Mouse (Mus musculus) C2C12 (cell line): ENCODE measurements at regions not wholly inside any gene's neighbourhood (a gene's known extent, or its start where the extent isn't known, plus 50 kb on each side); places are given as distances from the start of the nearest gene placed in this dataset.

Source experiments
- H3K27me3 ChIP-seq: one replicate; pipeline ENCODE4 v1.6.1; 2011; ENCODE audit not compliant: control insufficient read depth, insufficient read depth, insufficient read length
- H3K36me3 ChIP-seq: one replicate; pipeline ENCODE4 v1.6.1; 2011; ENCODE audit not compliant: control insufficient read depth, insufficient read depth
- H3K4me3 ChIP-seq: one replicate; pipeline ENCODE4 v1.5.1; 2011; ENCODE audit warnings: mild to moderate bottlenecking, control low read depth; ENCODE audit not compliant: poor library complexity, insufficient read depth, severe bottlenecking
- H3K79me2 ChIP-seq: one replicate; pipeline ENCODE4 v1.6.1; 2011; ENCODE audit not compliant: control insufficient read depth, insufficient read depth
- H3K79me3 ChIP-seq: one replicate; pipeline ENCODE4 v1.6.1; 2011; ENCODE audit warnings: low read depth, control low read depth
- H3ac ChIP-seq: one replicate; pipeline ENCODE3; 2011; ENCODE audit warnings: low read depth; ENCODE audit not compliant: control insufficient read depth, insufficient read length
- CEBPB ChIP-seq: IDR thresholded peaks from one replicate; pipeline ENCODE4 v1.6.1; 2011; ENCODE audit warnings: low read depth, mild to moderate bottlenecking, control low read depth, moderate library complexity
- CTCF ChIP-seq: IDR thresholded peaks from one replicate; pipeline ENCODE4 v1.5.1; 2011; ENCODE audit not compliant: control insufficient read depth, insufficient read depth, insufficient read length
- FOSL1 ChIP-seq: IDR thresholded peaks from one replicate; pipeline ENCODE4 v1.8.0; 2011; ENCODE audit warnings: mild to moderate bottlenecking, low read length; ENCODE audit not compliant: poor library complexity, insufficient read depth, severe bottlenecking
- MAX ChIP-seq: IDR thresholded peaks from one replicate; pipeline ENCODE4 v1.6.1; 2011; ENCODE audit warnings: mild to moderate bottlenecking, control low read depth
- MYOD1 ChIP-seq: IDR thresholded peaks from one replicate; pipeline ENCODE4 v1.6.1; 2011; ENCODE audit warnings: low read depth; ENCODE audit not compliant: control insufficient read depth, insufficient read length
- MYOG ChIP-seq: IDR thresholded peaks from one replicate; pipeline ENCODE4 v1.6.1; 2011; ENCODE audit not compliant: control insufficient read depth, insufficient read length; ENCODE audit errors: extremely low read depth
- USF1 ChIP-seq: IDR thresholded peaks from one replicate; pipeline ENCODE4 v1.6.1; 2011; ENCODE audit warnings: low read depth, mild to moderate bottlenecking, control low read depth, moderate library complexity

GRCm38 (mm10) chr11:45514415-45515271, 337.2 kb upstream of the Clint1 start:
- peaks cover 5% of the 10 kb centered on the region for H3K27me3 ChIP-seq
- H3K36me3 ChIP-seq, result no peaks in the 10 kb centered on the region
- H3K4me3 ChIP-seq, result no peak overlapping the region
- TF ChIP-seq MYOD1 (no peak), FOSL1 (no peak), CEBPB (no peak), MAX (no peak), CTCF (no peak), USF1 (no peak), MYOG (no peak)
- no peaks in the 10 kb centered on the region for H3K79me3 ChIP-seq
- H3K79me2 ChIP-seq, result no peaks in the 10 kb centered on the region
- no peak overlapping the region for H3ac ChIP-seq

GRCm38 (mm10) chr11:45524720-45525119, 327.1 kb upstream of the Clint1 start:
- Histone ChIP-seq H3K36me3 (no peaks in the 10 kb centered on the region), H3ac (no peak overlapping the region), H3K79me2 (no peaks in the 10 kb centered on the region), H3K27me3 (peaks cover 4% of the 10 kb centered on the region), H3K4me3 (no peak overlapping the region), H3K79me3 (no peaks in the 10 kb centered on the region)
- TF ChIP-seq MAX (no peak), MYOG (no peak), MYOD1 (no peak), FOSL1 (no peak), CEBPB (no peak), USF1 (no peak), CTCF (no peak)

- Histone ChIP-seq H3K4me3 (no peak overlapping the region), H3ac (no peak overlapping the region), H3K79me2 (no peaks in the 10 kb centered on the region), H3K36me3 (no peaks in the 10 kb centered on the region), H3K27me3 (no peaks in the 10 kb centered on the region), H3K79me3 (no peaks in the 10 kb centered on the region)
- no peak for TF ChIP-seq MAX
- TF ChIP-seq MYOD1, result no peak
- no peak for TF ChIP-seq FOSL1
- TF ChIP-seq USF1, result no peak
- TF ChIP-seq CTCF, result no peak
- no peak for TF ChIP-seq MYOG
- no peak for TF ChIP-seq CEBPB
These were observed 320.7 kb upstream of the Clint1 start for GRCm38 (mm10) chr11:45531044-45531626.

GRCm38 (mm10) chr11:45533402-45534056, 318.3 kb upstream of the Clint1 start:
- H3K79me3 ChIP-seq, result no peaks in the 10 kb centered on the region
- H3K4me3 ChIP-seq, result no peak overlapping the region
- TF ChIP-seq CTCF, result no peak
- no peak for TF ChIP-seq FOSL1
- no peak for TF ChIP-seq MYOG
- TF ChIP-seq CEBPB, result no peak
- TF ChIP-seq MAX, result no peak
- TF ChIP-seq USF1, result no peak
- no peak for TF ChIP-seq MYOD1
- H3K36me3 ChIP-seq, result no peaks in the 10 kb centered on the region
- no peaks in the 10 kb centered on the region for H3K27me3 ChIP-seq
- no peak overlapping the region for H3ac ChIP-seq
- H3K79me2 ChIP-seq, result no peaks in the 10 kb centered on the region

- H3K36me3 ChIP-seq, result no peaks in the 10 kb centered on the region
- no peaks in the 10 kb centered on the region for H3K79me3 ChIP-seq
- no peak overlapping the region for H3ac ChIP-seq
- H3K79me2 ChIP-seq, result no peaks in the 10 kb centered on the region
- TF ChIP-seq FOSL1, result no peak
- no peak for TF ChIP-seq CEBPB
- no peak for TF ChIP-seq CTCF
- H3K4me3 ChIP-seq, result no peak overlapping the region
- no peaks in the 10 kb centered on the region for H3K27me3 ChIP-seq
These were observed 316.3 kb upstream of the Clint1 start for GRCm38 (mm10) chr11:45535501-45536025.
